Mouse (Mus musculus) kidney, postnatal 36 days (tissue): ENCODE measurements around the gene Sertad2.
A peak's percentile ranks its signal among the peaks of the same experiment; 100 is the strongest.

Source experiments
- DNase-seq, 2 experiments: peaks; one replicate each; pipeline ENCODE4 v3.0.0; 2021 to 2022; ENCODE audit warnings: mixed read lengths in 2 of 2

Gene Sertad2

GRCm38 (mm10) chr11:20542739-20543452, at the start of gene Sertad2:
Gene Sertad2, plus strand, starts transcription at chr11:20543253.
- DNase-seq = peak; percentile 100

- DNase-seq = no peak
Observed at GRCm38 (mm10) chr11:20493922-20494626, 49.0 kb upstream of the Sertad2 start.

- no peak for DNase-seq
Observed at GRCm38 (mm10) chr11:20500516-20500915, 42.5 kb upstream of the Sertad2 start.

- DNase-seq = no peak
Observed at GRCm38 (mm10) chr11:20501160-20501955, 41.7 kb upstream of the Sertad2 start.

- no peak for DNase-seq
Observed at GRCm38 (mm10) chr11:20513574-20513973, 29.5 kb upstream of the Sertad2 start.

- no peak for DNase-seq
Observed at GRCm38 (mm10) chr11:20514757-20515156, 28.3 kb upstream of the Sertad2 start.

GRCm38 (mm10) chr11:20521321-20521720, 21.7 kb upstream of the Sertad2 start:
- peak; percentile 64 to 78 for DNase-seq

- DNase-seq = no peak
Observed at GRCm38 (mm10) chr11:20522750-20523149, 20.3 kb upstream of the Sertad2 start.

- DNase-seq = no peak
Observed at GRCm38 (mm10) chr11:20524435-20524834, 18.6 kb upstream of the Sertad2 start.

- DNase-seq = no peak
Observed at GRCm38 (mm10) chr11:20525909-20526308, 17.1 kb upstream of the Sertad2 start.

- no peak for DNase-seq
Observed at GRCm38 (mm10) chr11:20527901-20528300, 15.2 kb upstream of the Sertad2 start.

- DNase-seq = no peak
Observed at GRCm38 (mm10) chr11:20531682-20531991, 11.4 kb upstream of the Sertad2 start.

- peak; percentile 71 to 76 for DNase-seq
Observed at GRCm38 (mm10) chr11:20531992-20532881, 10.8 kb upstream of the Sertad2 start.

- DNase-seq = no peak
Observed at GRCm38 (mm10) chr11:20533231-20533630, 9.8 kb upstream of the Sertad2 start.

- DNase-seq = no peak
Observed at GRCm38 (mm10) chr11:20537221-20537620, 5.8 kb upstream of the Sertad2 start.

GRCm38 (mm10) chr11:20538496-20538895, 4.6 kb upstream of the Sertad2 start:
- no peak for DNase-seq

- DNase-seq = no peak
Observed at GRCm38 (mm10) chr11:20541280-20541679, 1.8 kb upstream of the Sertad2 start.

- DNase-seq = no peak
Observed at GRCm38 (mm10) chr11:20541995-20542637, 937 bp upstream of the Sertad2 start.

GRCm38 (mm10) chr11:20543453-20544120, 534 bp downstream of the Sertad2 start:
- DNase-seq = peak in 1 of 2 experiments; percentile 22

- DNase-seq = no peak
Observed at GRCm38 (mm10) chr11:20544376-20544775, 1.3 kb downstream of the Sertad2 start.

- no peak for DNase-seq
Observed at GRCm38 (mm10) chr11:20544801-20545515, 1.9 kb downstream of the Sertad2 start.
